Mouse (Mus musculus): ENCODE measurements at regions not wholly inside any gene's neighbourhood (a gene's known extent, or its start where the extent isn't known, plus 50 kb on each side); places are given as distances from the start of the nearest gene placed in this dataset.

GRCm38 (mm10) chr17:65170691-65171090 lies 334.8 kb upstream of the 4930583I09Rik start:
- TF ChIP-seq CTCF (IDR thresholded peaks at IDR 0.05; ENCODE audit: low read depth, low read length) (no peak), POLR2A (IDR thresholded peaks at IDR 0.05; ENCODE audit: extremely low read depth, insufficient read depth, low read length) (no peak)
